Mouse (Mus musculus) cortical plate, adult 2 months (tissue): ENCODE data around the gene Mbnl2.

ENCODE experiments used
- CTCF ChIP-seq: fragments of 200-500 bp; IDR thresholded peaks from 2 replicates; pipeline ENCODE4 v1.5.1; 2011; ENCODE audit warnings: mild to moderate bottlenecking, control low read depth, low read length; ENCODE audit not compliant: insufficient read depth; ENCODE audit errors: extremely low read depth
- POLR2A ChIP-seq: fragments of 200-500 bp; IDR thresholded peaks from 2 replicates; pipeline ENCODE4 v1.6.1; 2011; ENCODE audit warnings: mild to moderate bottlenecking, low read length, control low read depth; ENCODE audit not compliant: insufficient read depth; ENCODE audit errors: extremely low read depth

DNA sequence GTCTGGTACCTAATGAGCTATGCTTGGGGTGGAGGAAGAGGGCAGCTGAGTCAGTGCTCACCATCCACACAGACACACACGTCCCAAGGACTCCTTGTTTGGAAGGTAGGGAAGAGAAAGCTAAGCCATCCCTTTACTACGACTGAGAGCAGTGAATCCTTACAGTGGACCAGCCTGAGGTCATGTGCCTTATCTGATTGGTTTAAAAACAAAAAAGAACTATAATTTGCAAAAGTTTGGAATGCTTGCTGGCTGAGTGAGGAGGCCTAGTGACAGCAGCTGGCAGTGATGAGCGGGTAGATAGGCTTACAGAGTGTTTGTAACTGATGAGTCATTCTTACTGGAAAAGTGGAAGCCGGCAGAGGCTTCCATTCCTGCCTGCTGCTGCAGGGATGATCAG, 32.5 kb downstream of the Mbnl2 start:
- no peak for TF ChIP-seq CTCF
- no peak for TF ChIP-seq POLR2A
